Mouse (Mus musculus): ENCODE measurements around the gene Gm6588. TPM values are rescaled to one million over a fixed set of nuclear protein-coding genes. Genes with fewer than 3 reads are reported as not detected.
"Not testable (repeated sequence)": the region's sequence is repeated elsewhere in the genome, so short reads cannot be mapped to it uniquely, and the experiment has no call there.

Gene Gm6588
- polyA plus RNA-seq (2014; fragmentation: Nextera tagmentation; extraction: Ambion mirVana), result not detected in 2 replicates

DNA sequence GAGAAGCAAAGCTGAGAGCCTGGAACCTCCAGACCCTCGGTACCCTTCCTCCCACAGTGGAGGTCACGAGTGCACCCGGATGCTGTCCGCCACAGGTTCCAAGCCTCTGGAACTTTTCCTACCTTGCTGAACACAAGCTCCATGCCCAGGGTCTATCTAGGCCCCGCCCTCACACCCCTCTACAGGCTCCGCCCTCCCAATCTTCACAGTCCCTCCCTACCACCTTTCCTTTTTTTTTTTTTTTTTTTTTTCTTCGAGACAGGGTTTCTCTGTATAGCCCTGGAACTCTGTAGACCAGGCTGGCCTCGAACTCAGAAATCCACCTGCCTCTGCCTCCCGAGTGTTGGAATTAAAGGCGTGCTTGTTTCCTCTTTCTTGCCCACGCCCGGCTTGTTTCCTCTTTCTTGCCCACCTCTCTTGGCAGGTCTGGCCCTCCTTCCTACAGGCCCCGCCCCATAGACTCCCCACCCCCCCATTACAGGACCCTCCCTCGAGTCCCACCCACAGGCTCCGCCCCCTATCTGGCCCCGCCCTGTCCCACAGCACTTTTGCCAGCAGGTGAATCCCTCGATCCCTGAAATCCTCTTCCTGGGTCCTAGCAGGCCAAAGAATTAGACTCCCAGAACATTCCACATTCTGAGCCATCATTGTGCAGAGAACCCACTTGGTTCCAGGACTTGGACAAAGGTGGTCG, at the start of gene Gm6588:
Gene Gm6588 (plus strand): TSS at position 680 of the 694 bp plus-strand sequence.
- Histone ChIP-seq H3K36me3 (ENCODE audit: control insufficient read depth, insufficient read depth, low read length) (no peaks in the 10 kb centered on the region), H3K4me2 (no peak within 1 kb of the TSS)
- ATAC-seq (ENCODE audit: low FRiP score), result no peak

DNA sequence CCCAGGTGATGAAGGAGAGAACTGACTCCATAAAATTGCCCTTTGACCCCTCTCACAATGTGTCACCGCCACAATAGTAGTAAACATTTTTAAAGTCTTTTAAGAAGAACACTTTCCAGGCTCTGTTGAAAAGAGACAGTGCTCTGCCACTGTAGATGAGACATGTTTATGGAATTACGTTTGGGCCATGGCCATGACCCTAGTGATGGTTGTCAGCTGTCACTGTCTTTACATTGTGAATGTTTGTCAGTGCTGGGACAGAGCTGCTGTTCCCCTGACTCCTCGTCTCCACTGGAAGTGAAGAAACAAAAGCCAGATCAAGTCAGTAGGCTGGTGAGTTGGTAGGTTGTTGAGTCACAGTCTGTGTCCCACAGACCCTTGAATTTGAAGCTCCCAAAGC, 46.8 kb upstream of the Gm6588 start:
- no peak overlapping the region for H3K4me3 ChIP-seq (ENCODE audit: low read depth, low read length)
- H3K9ac ChIP-seq (ENCODE audit: low read length), result no peak overlapping the region
- ATAC-seq (ENCODE audit: low FRiP score) (no peak), DNase-seq (ENCODE audit: low spot score, missing footprints) (peak; percentile 77)
- H3K4me1 ChIP-seq (ENCODE audit: control insufficient read depth, insufficient read depth, low read length), result no peaks in the 10 kb centered on the region
- H3K27ac ChIP-seq (ENCODE audit: low read depth, low read length), result no peak overlapping the region
- H3K27me3 ChIP-seq (ENCODE audit: control insufficient read depth, insufficient read depth, low read length), result no peaks in the 10 kb centered on the region
- no peak overlapping the region for H3K4me2 ChIP-seq
- 71% methylated on average over 3 of the region's 3 CpGs for WGBS
- H3K9me3 ChIP-seq (ENCODE audit: control insufficient read depth, low read length), result no peaks in the 10 kb centered on the region
- no peaks in the 10 kb centered on the region for H3K36me3 ChIP-seq (ENCODE audit: control insufficient read depth, insufficient read depth, low read length)

More for the DNA sequence above, at the start of gene Gm6588:
- Histone ChIP-seq H3K4me1 (ENCODE audit: control insufficient read depth, insufficient read depth, low read length) (no peaks in the 10 kb centered on the region), H3K9ac (ENCODE audit: low read length) (no peak within 1 kb of the TSS), H3K27me3 (ENCODE audit: control insufficient read depth, insufficient read depth, low read length) (no peaks in the 10 kb centered on the region), H3K9me3 (ENCODE audit: control insufficient read depth, low read length) (no peaks in the 10 kb centered on the region), H3K4me3 (ENCODE audit: low read depth, low read length) (no peak within 1 kb of the TSS), H3K27ac (ENCODE audit: low read depth, low read length) (no peak within 1 kb of the TSS)
- no peak for DNase-seq (ENCODE audit: low spot score, missing footprints)
- 69% methylated on average over 18 of the region's 18 CpGs for WGBS

DNA sequence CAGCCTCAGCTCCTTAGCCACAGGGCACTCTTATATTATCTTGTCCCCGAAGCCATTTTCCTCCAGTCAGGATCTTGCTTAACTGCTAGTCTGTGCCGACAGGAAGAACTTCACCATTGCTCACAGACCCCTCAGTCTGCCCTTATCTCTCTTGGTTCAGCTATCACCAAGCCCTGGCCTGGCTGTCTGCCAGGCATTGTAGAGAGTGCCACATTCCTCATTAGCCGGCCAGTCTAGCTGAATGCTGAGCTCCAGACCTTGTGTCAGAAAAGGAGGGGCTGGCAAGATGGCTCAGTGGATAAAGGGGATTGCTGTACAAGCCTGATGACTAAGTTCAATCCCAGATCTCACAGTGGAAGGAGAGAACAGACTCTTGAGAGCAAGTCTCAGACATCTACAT, 43.2 kb upstream of the Gm6588 start:
- 77% methylated on average over 3 of the region's 3 CpGs for WGBS

DNA sequence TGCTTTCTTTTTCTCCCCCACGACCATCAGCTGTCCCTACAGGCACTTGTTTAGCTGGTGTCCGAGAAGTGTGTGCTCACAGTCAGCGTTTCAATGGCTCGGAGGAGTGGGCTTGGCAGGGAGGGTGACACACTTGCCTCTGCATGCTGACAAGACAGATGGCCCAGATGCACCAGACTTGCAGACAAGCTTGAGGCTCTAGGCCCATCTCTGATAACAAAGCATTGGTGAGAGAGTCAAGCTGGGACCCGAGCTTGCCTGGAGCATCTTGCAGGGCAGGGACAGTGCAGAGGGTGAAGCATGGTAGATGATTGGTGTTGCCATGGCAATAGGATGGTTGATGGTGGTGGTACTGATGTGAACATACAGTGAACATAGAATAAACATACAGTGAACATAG, 40.0 kb upstream of the Gm6588 start:
- Histone ChIP-seq H3K36me3 (ENCODE audit: control insufficient read depth, insufficient read depth, low read length) (no peaks in the 10 kb centered on the region), H3K27me3 (ENCODE audit: control insufficient read depth, insufficient read depth, low read length) (no peaks in the 10 kb centered on the region), H3K4me2 (no peak overlapping the region), H3K27ac (ENCODE audit: low read depth, low read length) (no peak overlapping the region), H3K9me3 (ENCODE audit: control insufficient read depth, low read length) (no peaks in the 10 kb centered on the region), H3K4me3 (ENCODE audit: low read depth, low read length) (no peak overlapping the region), H3K9ac (ENCODE audit: low read length) (no peak overlapping the region), H3K4me1 (ENCODE audit: control insufficient read depth, insufficient read depth, low read length) (peaks cover 19% of the 10 kb centered on the region)
- WGBS, result 73% methylated on average over 5 of the region's 5 CpGs
- ATAC-seq (ENCODE audit: low FRiP score) (no peak), DNase-seq (ENCODE audit: low spot score, missing footprints) (peak; percentile 80)

More for the DNA sequence above, 43.2 kb upstream of the Gm6588 start:
- no peak overlapping the region for H3K27ac ChIP-seq (ENCODE audit: low read depth, low read length)
- peak; percentile 2 for DNase-seq (ENCODE audit: low spot score, missing footprints)
- no peak overlapping the region for H3K4me3 ChIP-seq (ENCODE audit: low read depth, low read length)
- ATAC-seq (ENCODE audit: low FRiP score), result no peak
- no peaks in the 10 kb centered on the region for H3K36me3 ChIP-seq (ENCODE audit: control insufficient read depth, insufficient read depth, low read length)
- H3K9me3 ChIP-seq (ENCODE audit: control insufficient read depth, low read length), result no peaks in the 10 kb centered on the region
- H3K4me1 ChIP-seq (ENCODE audit: control insufficient read depth, insufficient read depth, low read length), result peaks cover 5% of the 10 kb centered on the region
- no peak overlapping the region for H3K9ac ChIP-seq (ENCODE audit: low read length)
- no peaks in the 10 kb centered on the region for H3K27me3 ChIP-seq (ENCODE audit: control insufficient read depth, insufficient read depth, low read length)
- no peak overlapping the region for H3K4me2 ChIP-seq

DNA sequence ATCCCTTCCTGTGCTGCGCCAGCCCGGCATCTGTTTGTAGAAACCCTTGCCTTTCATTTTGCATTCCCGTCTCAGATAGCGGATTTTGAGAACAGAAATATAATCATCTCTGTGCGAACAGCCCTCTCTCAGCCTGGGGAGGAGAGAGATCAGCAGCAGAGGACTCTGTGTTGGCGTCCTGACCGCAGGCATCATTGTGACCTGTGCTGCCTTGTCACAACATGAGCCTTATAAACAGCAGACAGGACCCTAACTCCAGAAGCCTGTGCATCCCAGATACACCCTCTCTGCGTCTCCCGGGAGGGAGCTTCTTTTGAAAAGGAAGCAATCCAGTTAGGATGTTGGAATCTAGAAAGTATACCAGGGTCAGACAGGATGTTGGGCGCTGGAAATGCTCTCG, 38.2 kb upstream of the Gm6588 start:
- Histone ChIP-seq H3K4me2 (peak overlapping the region; percentile 34), H3K36me3 (ENCODE audit: control insufficient read depth, insufficient read depth, low read length) (no peaks in the 10 kb centered on the region)
- WGBS, result 28% methylated on average over 11 of the region's 11 CpGs

DNA sequence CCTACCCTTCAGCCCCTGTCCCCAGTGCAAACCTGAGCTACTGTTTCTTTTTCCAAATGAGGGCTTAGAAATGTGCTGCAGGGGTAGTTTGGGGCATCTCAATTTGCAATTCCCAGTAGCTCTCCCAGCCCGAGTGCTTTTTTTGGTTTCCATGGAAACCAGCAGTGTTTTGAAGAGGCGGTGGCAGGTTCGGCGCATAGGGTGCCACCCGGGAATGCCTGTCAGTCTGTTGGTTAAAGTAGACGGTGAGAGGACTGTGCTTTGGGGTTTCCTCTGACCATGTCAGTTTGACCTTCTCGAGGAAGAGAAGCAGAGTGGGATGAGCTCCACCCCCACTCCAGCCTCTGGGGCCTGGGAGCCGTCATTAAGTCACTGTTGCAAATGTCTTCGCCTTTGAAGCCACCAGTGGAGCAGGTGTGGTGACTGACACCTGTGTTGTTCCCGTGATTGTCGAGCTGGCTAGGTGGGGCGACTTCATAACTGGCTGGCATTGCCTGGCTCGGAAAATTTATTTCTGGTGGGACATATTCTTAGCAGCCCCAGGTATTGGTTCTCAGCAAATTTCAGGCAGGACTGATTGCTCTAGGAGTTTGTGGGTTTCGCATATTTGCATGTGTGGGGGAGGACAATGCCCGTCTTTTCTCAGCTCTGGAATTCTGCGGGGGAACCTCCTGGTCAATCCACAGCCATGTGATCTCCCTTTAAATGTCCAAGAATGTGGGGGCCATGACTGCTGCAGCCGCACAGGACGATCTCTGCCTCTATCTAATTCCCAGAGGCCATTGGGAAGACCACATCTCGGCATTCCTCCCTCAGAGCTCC, 37.5 kb upstream of the Gm6588 start:
- H3K4me1 ChIP-seq (ENCODE audit: control insufficient read depth, insufficient read depth, low read length), result peaks cover 27% of the 10 kb centered on the region

More for the DNA sequence above, 38.2 kb upstream of the Gm6588 start:
- no peaks in the 10 kb centered on the region for H3K27me3 ChIP-seq (ENCODE audit: control insufficient read depth, insufficient read depth, low read length)
- H3K9me3 ChIP-seq (ENCODE audit: control insufficient read depth, low read length), result no peaks in the 10 kb centered on the region
- no peak overlapping the region for H3K4me3 ChIP-seq (ENCODE audit: low read depth, low read length)
- peaks cover 21% of the 10 kb centered on the region for H3K4me1 ChIP-seq (ENCODE audit: control insufficient read depth, insufficient read depth, low read length)
- H3K9ac ChIP-seq (ENCODE audit: low read length), result peak overlapping the region; percentile 25; the same call in 1 of the 2 replicates
- 0 out of 2 replicates have a peak, but pooled peaks have one; percentile 12 for ATAC-seq (ENCODE audit: low FRiP score)
- H3K27ac ChIP-seq (ENCODE audit: low read depth, low read length), result peak overlapping the region; percentile 47; the same call in 1 of the 2 replicates
- peak; percentile 90 for DNase-seq (ENCODE audit: low spot score, missing footprints)

DNA sequence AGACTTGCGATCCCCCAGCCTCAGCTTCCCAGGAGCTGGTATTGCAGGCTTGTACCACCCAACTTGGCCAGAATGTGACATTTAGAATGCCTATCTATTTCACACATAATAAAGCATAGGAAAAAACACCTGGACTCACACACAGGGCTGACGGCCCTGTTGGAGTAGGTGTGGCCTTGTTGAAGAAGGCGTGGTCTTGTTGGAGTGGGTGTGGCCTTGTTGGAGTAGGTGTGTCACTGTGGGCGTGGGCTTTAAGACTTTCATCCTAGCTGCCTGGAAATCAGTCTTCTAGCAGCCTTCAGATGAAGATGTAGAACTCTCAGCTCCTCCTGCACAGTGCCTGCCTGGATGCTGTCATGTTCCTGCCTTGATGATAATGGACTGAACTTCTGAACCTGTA, 36.4 kb upstream of the Gm6588 start:
- 92% methylated on average over 4 of the region's 4 CpGs for WGBS
- not testable (repeated sequence) for H3K36me3 ChIP-seq (ENCODE audit: control insufficient read depth, insufficient read depth, low read length); H3K27me3 ChIP-seq (ENCODE audit: control insufficient read depth, insufficient read depth, low read length); H3K27ac ChIP-seq (ENCODE audit: low read depth, low read length); DNase-seq (ENCODE audit: low spot score, missing footprints); H3K4me3 ChIP-seq (ENCODE audit: low read depth, low read length); ATAC-seq (ENCODE audit: low FRiP score); H3K9ac ChIP-seq (ENCODE audit: low read length); H3K9me3 ChIP-seq (ENCODE audit: control insufficient read depth, low read length); H3K4me2 ChIP-seq
- peaks cover 34% of the 10 kb centered on the region for H3K4me1 ChIP-seq (ENCODE audit: control insufficient read depth, insufficient read depth, low read length)

More for the DNA sequence above, 37.5 kb upstream of the Gm6588 start:
- Histone ChIP-seq H3K4me3 (ENCODE audit: low read depth, low read length) (no peak overlapping the region), H3K4me2 (peak overlapping the region; percentile 34; the same call in 1 of the 2 replicates), H3K27me3 (ENCODE audit: control insufficient read depth, insufficient read depth, low read length) (no peaks in the 10 kb centered on the region), H3K27ac (ENCODE audit: low read depth, low read length) (peak overlapping the region; percentile 47; the same call in 1 of the 2 replicates), H3K9me3 (ENCODE audit: control insufficient read depth, low read length) (no peaks in the 10 kb centered on the region), H3K36me3 (ENCODE audit: control insufficient read depth, insufficient read depth, low read length) (no peaks in the 10 kb centered on the region), H3K9ac (ENCODE audit: low read length) (no peak overlapping the region)
- ATAC-seq (ENCODE audit: low FRiP score), result peak; percentile 79
- WGBS, result 17% methylated on average over 19 of the region's 19 CpGs
- DNase-seq (ENCODE audit: low spot score, missing footprints), result peak; percentile 91

DNA sequence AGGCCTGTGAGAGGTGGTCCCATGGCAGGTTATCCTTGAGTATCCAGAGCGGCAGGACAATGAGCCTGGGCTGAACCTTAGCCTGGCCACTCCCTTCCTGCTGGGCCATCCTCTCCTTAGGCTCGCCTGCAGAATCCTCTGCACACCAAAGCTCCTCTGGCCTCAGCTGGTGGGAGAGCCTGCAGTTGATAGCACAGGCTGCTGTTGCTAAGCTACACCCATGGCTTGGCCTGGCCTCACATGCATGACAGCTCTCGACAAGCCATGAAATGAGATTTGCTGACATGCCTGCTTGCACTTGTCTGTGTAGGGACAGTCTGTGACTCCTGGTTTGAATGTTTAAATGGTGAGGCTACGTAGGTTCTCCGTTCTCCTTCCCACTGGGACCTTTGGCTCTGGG, 32.6 kb upstream of the Gm6588 start:
- ATAC-seq (ENCODE audit: low FRiP score), result peak; percentile 83
- H3K27ac ChIP-seq (ENCODE audit: low read depth, low read length), result peak overlapping the region; percentile 67

DNA sequence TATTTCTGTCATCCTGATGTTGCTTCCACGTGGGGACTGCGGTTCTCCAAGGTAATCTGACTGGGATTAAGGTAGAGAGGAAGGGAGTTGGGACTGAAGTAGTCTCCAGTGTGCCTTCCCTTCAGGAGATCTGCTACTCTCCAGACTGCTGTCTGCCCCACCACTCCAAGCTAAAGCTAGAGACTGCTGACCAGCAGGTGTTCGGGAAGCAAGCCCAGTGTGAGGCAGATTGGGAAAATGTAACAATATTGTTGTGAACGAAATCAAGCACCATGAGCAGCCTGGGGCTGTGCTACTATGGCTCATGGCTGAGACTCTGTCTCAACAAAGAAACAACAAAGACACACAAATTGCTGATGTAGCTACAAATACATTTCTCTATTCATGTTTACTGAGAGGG, 31.2 kb upstream of the Gm6588 start:
- no peak overlapping the region for H3K4me2 ChIP-seq
- H3K27me3 ChIP-seq (ENCODE audit: control insufficient read depth, insufficient read depth, low read length), result peaks cover 3% of the 10 kb centered on the region; the same call in 1 of the 2 replicates
- 56% methylated on average over 4 of the region's 4 CpGs for WGBS
- no peak for ATAC-seq (ENCODE audit: low FRiP score)
- no peak overlapping the region; the same call in 1 of the 2 replicates for H3K9ac ChIP-seq (ENCODE audit: low read length)
- no peaks in the 10 kb centered on the region for H3K9me3 ChIP-seq (ENCODE audit: control insufficient read depth, low read length)
- DNase-seq (ENCODE audit: low spot score, missing footprints), result no peak
- H3K36me3 ChIP-seq (ENCODE audit: control insufficient read depth, insufficient read depth, low read length), result no peaks in the 10 kb centered on the region
- no peak overlapping the region for H3K27ac ChIP-seq (ENCODE audit: low read depth, low read length)
- H3K4me3 ChIP-seq (ENCODE audit: low read depth, low read length), result no peak overlapping the region
- peaks cover 17% of the 10 kb centered on the region for H3K4me1 ChIP-seq (ENCODE audit: control insufficient read depth, insufficient read depth, low read length)

More for the DNA sequence above, 32.6 kb upstream of the Gm6588 start:
- 31% methylated on average over 5 of the region's 5 CpGs for WGBS
- Histone ChIP-seq H3K4me2 (no peak overlapping the region), H3K4me3 (ENCODE audit: low read depth, low read length) (no peak overlapping the region), H3K9ac (ENCODE audit: low read length) (no peak overlapping the region), H3K4me1 (ENCODE audit: control insufficient read depth, insufficient read depth, low read length) (peaks cover 25% of the 10 kb centered on the region), H3K36me3 (ENCODE audit: control insufficient read depth, insufficient read depth, low read length) (no peaks in the 10 kb centered on the region), H3K27me3 (ENCODE audit: control insufficient read depth, insufficient read depth, low read length) (peaks cover 3% of the 10 kb centered on the region; the same call in 1 of the 2 replicates), H3K9me3 (ENCODE audit: control insufficient read depth, low read length) (no peaks in the 10 kb centered on the region)
- no peak for DNase-seq (ENCODE audit: low spot score, missing footprints)

Measured in midbrain, embryonic 11.5 days (tissue).